ENCODE assay signal across 10 mouse cellular contexts in the genomic region with DNA sequence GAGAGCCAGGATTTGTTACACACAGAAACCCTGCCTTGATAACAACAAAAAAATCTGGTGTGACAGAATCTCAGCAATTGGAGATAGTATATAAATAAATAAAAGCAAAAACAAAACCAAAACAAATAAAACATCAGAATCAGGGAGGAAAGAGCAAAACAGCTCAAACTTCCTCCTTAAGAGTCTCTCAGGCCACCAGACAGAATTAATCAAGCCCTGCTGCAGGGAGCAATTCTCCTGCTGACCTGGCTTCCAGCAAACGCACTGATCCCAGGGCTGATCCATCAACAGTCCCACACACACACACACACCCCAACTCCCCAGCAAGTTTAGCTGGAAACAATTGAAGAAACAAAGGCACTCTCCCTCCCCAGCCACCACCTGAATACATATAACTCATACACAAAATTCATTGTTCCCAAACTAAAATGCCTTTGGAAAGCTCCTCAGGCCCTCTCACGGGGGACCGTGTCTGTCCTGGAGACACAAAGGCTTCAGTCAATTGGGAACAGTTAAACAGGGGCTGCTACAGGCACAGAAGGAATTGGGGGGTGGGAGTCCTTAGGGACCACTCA. TPM values are rescaled to one million over a fixed set of nuclear protein-coding genes. Genes with fewer than 3 reads are reported as not detected.
DNase-seq lines count a peak whose midpoint lies in the region; ATAC-seq lines count a peak whose summit lies in the region.
"Had no signal": no experiment of that assay in that cellular context is flagged by ENCODE, and none has a peak within 500 bp of the region (broad histone marks: within the 10 kb centered on the region; RNA-seq: fewer than 3 reads in every experiment).

No protein-coding gene starts in this region.

- ATAC-seq in heart, embryonic 15.5 days (replicated peaks; ENCODE audit: insufficient number of reproducible peaks, insufficient read depth, low FRiP score, low read depth): no peak
- ATAC-seq in forebrain, embryonic 15.5 days (replicated peaks): no peak

- no peaks in the 10 kb centered on the region for H3K27me3 ChIP-seq in heart, embryonic 15.5 days
- H3K27me3 ChIP-seq in forebrain, embryonic 15.5 days: no peaks in the 10 kb centered on the region

- 0 out of 2 replicates have a peak overlapping the region, but pooled peaks have one; percentile 12 for H3K4me2 ChIP-seq in heart, embryonic 15.5 days
- H3K4me2 ChIP-seq in forebrain, embryonic 15.5 days (replicated peaks): no peak overlapping the region

- no peak for DNase-seq in heart, adult 9 months (ENCODE audit: low spot score in 2 of 2)
- DNase-seq in NIH3T3 (ENCODE audit: low read depth): peak; percentile 66
- peak; percentile 41 for DNase-seq in mesoderm, embryonic 11.5 days (ENCODE audit: low read depth, low spot score)
- no peak for DNase-seq in ovary, postnatal 10 days (ENCODE audit: low spot score)
- no peak for DNase-seq in frontal cortex, postnatal 10 days (ENCODE audit: low spot score in 2 of 2)
- DNase-seq in right cerebral cortex, postnatal 25 days: no peak
- DNase-seq: cerebellum, postnatal 36 days had no signal

- no peaks in the 10 kb centered on the region for H3K36me3 ChIP-seq in heart, embryonic 15.5 days
- H3K36me3 ChIP-seq in forebrain, embryonic 15.5 days: no peaks in the 10 kb centered on the region

- no peaks in the 10 kb centered on the region for H3K9me3 ChIP-seq in heart, embryonic 15.5 days (replicated peaks)
- H3K9me3 ChIP-seq in forebrain, embryonic 15.5 days: no peaks in the 10 kb centered on the region
- H3K9me3 ChIP-seq: G1E had no signal

- no peak overlapping the region for H3K4me3 ChIP-seq in heart, embryonic 15.5 days
- H3K4me3 ChIP-seq in forebrain, embryonic 15.5 days: no peak overlapping the region

- no peak overlapping the region for H3K9ac ChIP-seq in heart, embryonic 15.5 days
- H3K9ac ChIP-seq in forebrain, embryonic 15.5 days (replicated peaks): no peak overlapping the region

- 46% methylated on average over 3 of the region's 3 CpGs for WGBS in heart, embryonic 15.5 days
- 10% methylated on average over 3 of the region's 3 CpGs for WGBS in forebrain, embryonic 15.5 days

- peaks cover 39% of the 10 kb centered on the region for H3K4me1 ChIP-seq in heart, embryonic 15.5 days (replicated peaks)
- H3K4me1 ChIP-seq in forebrain, embryonic 15.5 days: peaks cover 39% of the 10 kb centered on the region

- H3K27ac ChIP-seq in heart, embryonic 15.5 days: peak overlapping the region; percentile 35
- peak overlapping the region; percentile 12; the same call in 1 of the 2 replicates for H3K27ac ChIP-seq in forebrain, embryonic 15.5 days (replicated peaks)

RNA-seq across cellular contexts. Expression of a gene that starts 3.8 kb away (rescaled TPM):
- 3.5 and 5.7 TPM in 2 replicates for polyA plus RNA-seq in heart, embryonic 15.5 days (2015; fragmentation: Nextera tagmentation; extraction: Ambion mirVana)
- polyA plus RNA-seq in forebrain, embryonic 15.5 days (2015; fragmentation: Nextera tagmentation; extraction: Ambion mirVana): 10.1 and 10.7 TPM in 2 replicates

RNA-seq across cellular contexts. Expression of a gene that starts 17.7 kb away (rescaled TPM):
- not detected in 2 replicates for polyA plus RNA-seq in heart, embryonic 15.5 days (2015; fragmentation: Nextera tagmentation; extraction: Ambion mirVana)
- polyA plus RNA-seq in forebrain, embryonic 15.5 days (2015; fragmentation: Nextera tagmentation; extraction: Ambion mirVana): 0.09 TPM in 1 of 2 replicates, not detected in the other
- polyA plus RNA-seq: G1E had no signal

RNA-seq across cellular contexts. Expression of a gene that starts 54.3 kb away (rescaled TPM):
- polyA plus RNA-seq in heart, embryonic 15.5 days (2015; fragmentation: Nextera tagmentation; extraction: Ambion mirVana): 130 and 161 TPM in 2 replicates
- 186 and 200 TPM in 2 replicates for polyA plus RNA-seq in forebrain, embryonic 15.5 days (2015; fragmentation: Nextera tagmentation; extraction: Ambion mirVana)

Comparison
In these comparisons a context has a peak if more than half of its experiments do, and no peak if none do; other contexts are left out.
1. DNase-seq: peak in NIH3T3 (single experiment) and mesoderm, embryonic 11.5 days (single experiment); none in heart, adult 9 months (0 of 2), ovary, postnatal 10 days (single experiment), frontal cortex, postnatal 10 days (0 of 2) and right cerebral cortex, postnatal 25 days (single experiment).